Mouse (Mus musculus): ENCODE measurements around the gene St14. TPM values are rescaled to one million over a fixed set of nuclear protein-coding genes. Genes with fewer than 3 reads are reported as not detected.
"Not testable (repeated sequence)": the region's sequence is repeated elsewhere in the genome, so short reads cannot be mapped to it uniquely, and the experiment has no call there.

The St14 gene
- total and polyA plus RNA-seq, 3 experiments, result 0.25 to 1.2 (median 0.55) TPM

DNA sequence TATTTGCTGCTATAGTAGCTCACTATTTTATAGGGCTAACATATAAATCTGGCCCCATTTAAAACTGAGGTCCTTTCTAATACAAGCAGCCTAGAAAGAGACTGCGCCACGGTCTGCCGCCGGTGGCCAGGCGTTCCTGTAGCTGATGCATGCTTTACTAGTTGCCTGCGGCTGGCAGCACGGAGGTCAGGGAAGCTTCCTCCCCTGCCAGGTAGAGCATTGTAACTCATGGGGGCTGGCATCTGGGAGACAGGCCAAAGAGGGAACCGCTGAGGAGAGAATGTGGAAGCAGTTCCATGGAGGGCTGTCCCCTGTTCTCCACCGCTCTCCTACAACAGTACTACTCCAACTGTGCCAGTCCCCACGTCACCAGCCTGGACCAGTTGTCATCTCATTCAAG lies 56.8 kb downstream of the St14 start:
- DNase-seq, result no peak
- no peak overlapping the region for H3K27ac ChIP-seq
- 92% methylated on average over 10 of the region's 10 CpGs for WGBS
- H3K27me3 ChIP-seq (ENCODE audit: control insufficient read depth, insufficient read depth, low read length), result no peaks in the 10 kb centered on the region
- no peak overlapping the region for H3K4me3 ChIP-seq
- no peaks in the 10 kb centered on the region for H3K36me3 ChIP-seq (ENCODE audit: control insufficient read depth, insufficient read depth, low read length)
- TF ChIP-seq POLR2A (IDR thresholded peaks at IDR 0.05; ENCODE audit: insufficient read depth, low read depth, low read length), result no peak
- TF ChIP-seq CTCF (IDR thresholded peaks at IDR 0.05), result no peak
- TF ChIP-seq EP300 (IDR thresholded peaks at IDR 0.05; ENCODE audit: insufficient read depth, low read depth, low read length), result no peak
- no peak overlapping the region for H3K9ac ChIP-seq (ENCODE audit: low read depth, low read length)
- intact Hi-C loops (cut with DNase I), result no loop called here
- no peaks in the 10 kb centered on the region for H3K79me2 ChIP-seq (replicated peaks; ENCODE audit: control insufficient read depth, insufficient read depth, low read length)
- no peaks in the 10 kb centered on the region for H3K4me1 ChIP-seq (ENCODE audit: control insufficient read depth, insufficient read depth, low read length)

DNA sequence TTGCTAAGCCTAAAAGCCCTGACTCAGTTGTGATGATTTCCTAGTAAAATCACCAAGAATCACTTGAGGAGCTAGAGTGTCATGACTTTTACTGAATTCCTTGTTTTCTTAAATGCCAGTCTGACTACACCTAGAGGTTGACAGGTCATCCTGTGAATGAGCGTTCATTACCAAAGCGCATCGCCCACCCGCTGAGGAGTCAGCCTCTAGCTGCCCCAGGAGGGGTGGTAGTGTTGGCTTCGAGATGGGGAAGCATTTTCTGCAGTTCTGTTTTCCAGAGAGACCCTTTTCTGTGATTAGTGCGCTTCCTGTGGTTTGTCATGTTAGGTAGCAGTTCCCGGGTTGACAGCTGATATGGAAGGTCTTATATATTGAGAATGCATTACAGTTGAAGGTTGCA lies 57.9 kb downstream of the St14 start:
- intact Hi-C loops (cut with DNase I), result no loop called here
- Histone ChIP-seq H3K36me3 (ENCODE audit: control insufficient read depth, insufficient read depth, low read length) (no peaks in the 10 kb centered on the region), H3K27ac (no peak overlapping the region), H3K27me3 (ENCODE audit: control insufficient read depth, insufficient read depth, low read length) (no peaks in the 10 kb centered on the region), H3K4me3 (no peak overlapping the region), H3K79me2 (replicated peaks; ENCODE audit: control insufficient read depth, insufficient read depth, low read length) (no peaks in the 10 kb centered on the region), H3K9ac (ENCODE audit: low read depth, low read length) (no peak overlapping the region), H3K4me1 (ENCODE audit: control insufficient read depth, insufficient read depth, low read length) (no peaks in the 10 kb centered on the region)
- no peak for DNase-seq
- WGBS, result 78% methylated on average over 7 of the region's 7 CpGs
- TF ChIP-seq POLR2A (IDR thresholded peaks at IDR 0.05; ENCODE audit: insufficient read depth, low read depth, low read length) (no peak), CTCF (IDR thresholded peaks at IDR 0.05) (no peak), EP300 (IDR thresholded peaks at IDR 0.05; ENCODE audit: insufficient read depth, low read depth, low read length) (no peak)

- Histone ChIP-seq H3K4me3 (no peak overlapping the region), H3K9ac (ENCODE audit: low read depth, low read length) (no peak overlapping the region), H3K36me3 (ENCODE audit: control insufficient read depth, insufficient read depth, low read length) (no peaks in the 10 kb centered on the region), H3K4me1 (ENCODE audit: control insufficient read depth, insufficient read depth, low read length) (no peaks in the 10 kb centered on the region), H3K27me3 (ENCODE audit: control insufficient read depth, insufficient read depth, low read length) (no peaks in the 10 kb centered on the region), H3K27ac (no peak overlapping the region), H3K79me2 (replicated peaks; ENCODE audit: control insufficient read depth, insufficient read depth, low read length) (no peaks in the 10 kb centered on the region)
- DNase-seq, result no peak
- WGBS, result 95% methylated on average over 5 of the region's 5 CpGs
- intact Hi-C loops (cut with DNase I), result no loop called here
- TF ChIP-seq CTCF (IDR thresholded peaks at IDR 0.05), result no peak
- TF ChIP-seq EP300 (IDR thresholded peaks at IDR 0.05; ENCODE audit: insufficient read depth, low read depth, low read length), result no peak
- no peak for TF ChIP-seq POLR2A (IDR thresholded peaks at IDR 0.05; ENCODE audit: insufficient read depth, low read depth, low read length)
These were observed 59.4 kb downstream of the St14 start for GRCm38 (mm10) chr9:31072256-31072655.

DNA sequence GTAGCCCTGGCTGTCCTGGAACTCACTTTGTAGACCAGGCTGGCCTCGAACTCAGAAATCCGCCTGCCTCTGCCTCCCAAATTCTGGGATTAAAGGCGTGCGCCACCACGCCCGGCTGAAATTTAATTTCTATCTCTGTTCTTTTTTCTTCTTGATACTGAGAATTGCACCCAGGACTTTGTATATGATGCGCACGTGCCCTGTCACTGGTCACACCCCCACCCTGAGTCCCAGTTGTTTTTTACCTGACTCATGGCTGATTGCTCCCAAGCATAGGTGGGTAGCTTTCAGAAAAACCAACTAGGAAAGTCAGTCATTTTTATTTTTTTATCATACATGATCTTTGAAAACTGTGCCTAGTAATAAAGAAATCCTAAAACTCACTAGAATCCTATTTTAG lies 60.9 kb downstream of the St14 start:
- intact Hi-C loops (cut with DNase I), result no loop called here

GRCm38 (mm10) chr9:31058723-31059122 lies 72.9 kb downstream of the St14 start:
- H3K4me3 ChIP-seq, result no peak overlapping the region
- no peaks in the 10 kb centered on the region for H3K79me2 ChIP-seq (replicated peaks; ENCODE audit: control insufficient read depth, insufficient read depth, low read length)
- no peak overlapping the region for H3K27ac ChIP-seq
- no peak for DNase-seq
- no peaks in the 10 kb centered on the region for H3K4me1 ChIP-seq (ENCODE audit: control insufficient read depth, insufficient read depth, low read length)
- intact Hi-C loops (cut with DNase I), result no loop called here
- H3K9ac ChIP-seq (ENCODE audit: low read depth, low read length), result no peak overlapping the region
- TF ChIP-seq EP300 (IDR thresholded peaks at IDR 0.05; ENCODE audit: insufficient read depth, low read depth, low read length), result no peak
- TF ChIP-seq POLR2A (IDR thresholded peaks at IDR 0.05; ENCODE audit: insufficient read depth, low read depth, low read length), result no peak
- no peak for TF ChIP-seq CTCF (IDR thresholded peaks at IDR 0.05)
- H3K36me3 ChIP-seq (ENCODE audit: control insufficient read depth, insufficient read depth, low read length), result peaks cover 2% of the 10 kb centered on the region
- 85% methylated on average over 2 of the region's 2 CpGs for WGBS
- H3K27me3 ChIP-seq (ENCODE audit: control insufficient read depth, insufficient read depth, low read length), result no peaks in the 10 kb centered on the region

More for the DNA sequence above, 60.9 kb downstream of the St14 start:
- Histone ChIP-seq H3K27me3 (ENCODE audit: control insufficient read depth, insufficient read depth, low read length) (no peaks in the 10 kb centered on the region), H3K9ac (ENCODE audit: low read depth, low read length) (no peak overlapping the region), H3K36me3 (ENCODE audit: control insufficient read depth, insufficient read depth, low read length) (no peaks in the 10 kb centered on the region), H3K79me2 (replicated peaks; ENCODE audit: control insufficient read depth, insufficient read depth, low read length) (no peaks in the 10 kb centered on the region), H3K4me3 (no peak overlapping the region), H3K27ac (no peak overlapping the region), H3K4me1 (ENCODE audit: control insufficient read depth, insufficient read depth, low read length) (no peaks in the 10 kb centered on the region)
- 96% methylated on average over 8 of the region's 8 CpGs for WGBS
- TF ChIP-seq CTCF (IDR thresholded peaks at IDR 0.05) (no peak), EP300 (IDR thresholded peaks at IDR 0.05; ENCODE audit: insufficient read depth, low read depth, low read length) (no peak), POLR2A (IDR thresholded peaks at IDR 0.05; ENCODE audit: insufficient read depth, low read depth, low read length) (no peak)
- DNase-seq, result no peak

DNA sequence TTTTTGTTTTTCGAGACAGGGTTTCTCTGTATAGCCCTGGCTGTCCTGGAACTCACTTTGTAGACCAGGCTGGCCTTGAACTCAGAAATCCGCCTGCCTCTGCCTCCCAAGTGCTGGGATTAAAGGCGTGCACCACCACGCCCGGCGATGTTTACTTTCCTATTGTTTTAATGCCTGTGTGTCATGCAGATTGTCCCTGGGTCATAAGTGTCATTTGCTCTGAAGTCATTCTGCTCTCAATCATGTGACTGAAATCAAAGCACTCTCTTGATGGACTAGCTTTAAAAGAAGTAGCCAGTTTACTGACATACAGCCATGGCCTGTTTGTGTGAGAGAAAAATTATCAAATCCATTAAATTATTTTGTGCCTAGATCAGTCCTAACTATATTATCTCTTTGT lies 80.1 kb downstream of the St14 start:
- H3K79me2 ChIP-seq (replicated peaks; ENCODE audit: control insufficient read depth, insufficient read depth, low read length); H3K9ac ChIP-seq (ENCODE audit: low read depth, low read length); H3K36me3 ChIP-seq (ENCODE audit: control insufficient read depth, insufficient read depth, low read length); DNase-seq; H3K4me1 ChIP-seq (ENCODE audit: control insufficient read depth, insufficient read depth, low read length); H3K27me3 ChIP-seq (ENCODE audit: control insufficient read depth, insufficient read depth, low read length); H3K4me3 ChIP-seq; intact Hi-C loops (cut with DNase I); H3K27ac ChIP-seq: not testable (repeated sequence)
- 96% methylated on average over 6 of the region's 6 CpGs for WGBS
